Mouse (Mus musculus): ENCODE measurements around the gene Setd3.
"Not testable (repeated sequence)": the region's sequence is repeated elsewhere in the genome, so short reads cannot be mapped to it uniquely, and the experiment has no call there.

Gene Setd3

DNA sequence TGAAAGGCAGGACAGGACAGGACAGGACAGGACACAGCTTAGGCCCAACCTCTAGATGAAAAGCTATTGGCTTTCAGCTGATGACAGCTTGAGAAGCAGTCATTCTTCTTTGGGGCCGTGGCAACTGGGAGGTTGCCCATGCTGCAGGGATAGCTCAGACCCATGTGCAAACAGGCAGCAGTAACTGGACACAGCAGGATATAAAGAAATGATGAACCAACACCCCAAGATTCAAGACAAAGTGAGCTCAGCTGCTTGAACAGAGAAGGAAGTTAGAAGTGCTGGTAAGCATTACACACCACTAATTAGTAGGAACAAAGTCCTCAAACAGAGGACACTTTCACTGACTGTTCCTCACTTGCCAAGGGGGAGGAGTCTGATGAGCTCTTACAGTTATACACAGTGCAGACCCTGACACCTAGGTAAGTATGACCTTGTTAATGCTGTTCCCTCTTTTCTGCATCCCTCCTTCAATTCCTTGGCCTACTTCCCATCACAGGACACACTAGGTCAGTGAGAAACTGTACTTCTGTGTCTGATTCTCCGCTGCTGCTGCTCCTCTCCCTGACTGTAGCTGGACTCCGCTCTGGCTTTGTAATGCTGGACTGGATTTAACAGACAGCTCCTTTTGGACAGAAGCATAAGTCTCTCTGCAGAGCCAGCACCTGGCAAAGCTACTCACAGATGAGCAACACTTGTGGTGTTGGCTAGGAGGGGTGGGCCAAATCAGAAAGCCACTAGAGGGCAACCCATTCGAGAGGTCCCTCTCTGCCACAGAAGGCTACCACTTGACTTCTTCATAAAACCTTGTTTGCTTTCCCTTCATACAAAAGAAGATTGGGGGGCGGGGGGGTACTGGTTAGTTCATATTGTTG is 35.3 kb downstream of the Setd3 start:
- DNase-seq (ENCODE audit: low spot score): no peak

DNA sequence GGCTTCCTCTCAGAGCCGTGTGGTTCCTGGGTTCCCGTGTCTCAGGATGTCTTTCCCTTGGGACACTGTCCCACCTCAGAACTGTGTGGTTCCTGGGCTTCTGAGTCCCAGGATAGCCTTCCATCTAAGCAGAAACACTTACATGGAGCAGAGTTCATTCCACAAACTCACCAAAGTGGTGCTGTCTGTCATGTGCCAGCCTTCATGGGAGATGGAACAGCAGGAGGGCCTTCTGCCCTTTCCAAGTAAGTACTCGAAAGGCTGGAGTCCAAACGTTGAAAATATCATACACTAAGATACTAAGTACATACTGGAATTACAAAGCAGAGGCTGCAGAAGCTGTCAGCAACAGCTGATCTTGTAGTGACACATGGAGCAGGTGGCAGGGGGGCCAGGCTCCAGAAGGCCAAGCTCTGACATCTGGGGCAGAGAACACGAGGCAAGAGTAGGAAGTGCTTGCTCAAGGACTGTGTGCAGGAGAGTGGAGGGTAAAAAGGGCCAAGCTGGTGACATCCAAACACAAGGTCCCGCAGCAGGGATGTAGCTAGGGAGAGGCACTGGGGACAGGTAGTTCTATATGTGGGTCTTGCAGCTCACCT is 43.4 kb downstream of the Setd3 start:
- DNase-seq (ENCODE audit: low spot score): no peak

DNA sequence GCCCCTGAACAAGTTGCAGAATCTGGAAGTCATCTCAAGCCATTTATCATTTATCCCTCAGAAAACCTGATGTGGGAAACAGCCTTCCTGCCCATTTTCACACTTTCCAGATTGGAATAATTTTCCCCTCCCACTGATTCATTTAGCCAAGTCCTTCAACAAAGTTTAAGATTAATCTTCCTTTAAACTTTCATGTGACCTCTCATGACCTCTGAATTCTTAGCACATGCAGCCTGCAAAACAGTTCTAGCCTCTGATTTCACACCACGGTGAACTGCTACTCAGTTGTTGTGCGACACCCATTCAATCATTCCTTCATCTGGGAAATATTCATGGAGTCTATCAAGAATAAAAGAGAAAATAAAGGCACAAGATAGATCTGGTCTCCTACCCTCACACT is 45.9 kb downstream of the Setd3 start:
- no peak for DNase-seq (ENCODE audit: low spot score)

DNA sequence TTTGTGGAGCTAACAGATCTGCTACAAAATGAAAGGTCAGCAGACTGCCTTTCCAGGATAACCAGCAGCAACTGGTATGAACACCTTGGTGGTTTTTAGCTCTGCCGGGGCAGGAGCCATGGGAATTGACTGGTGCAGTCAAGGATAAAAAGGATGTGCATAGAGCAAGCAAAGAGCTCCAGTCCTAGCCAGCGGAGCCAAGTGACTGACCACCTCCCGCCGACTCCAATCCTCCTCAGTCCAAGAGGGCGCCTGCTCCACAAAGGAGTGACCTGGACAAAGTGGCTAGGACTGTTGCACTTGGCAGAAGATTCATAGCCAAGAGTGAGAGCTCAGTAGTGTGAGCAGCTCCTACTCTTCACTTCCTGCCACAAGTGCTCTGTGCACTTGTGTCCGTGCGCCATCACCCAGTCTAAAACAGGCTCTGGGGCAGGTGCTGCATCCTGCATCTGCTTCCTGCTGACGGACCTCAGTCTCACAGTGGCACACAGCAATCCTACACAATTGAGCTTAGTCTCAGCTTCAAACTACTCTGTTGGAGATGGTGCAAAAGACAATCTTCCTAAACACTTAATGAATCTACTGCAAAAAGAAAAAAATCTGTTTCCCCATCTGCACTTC is 46.6 kb downstream of the Setd3 start:
- DNase-seq (ENCODE audit: low spot score): no peak

DNA sequence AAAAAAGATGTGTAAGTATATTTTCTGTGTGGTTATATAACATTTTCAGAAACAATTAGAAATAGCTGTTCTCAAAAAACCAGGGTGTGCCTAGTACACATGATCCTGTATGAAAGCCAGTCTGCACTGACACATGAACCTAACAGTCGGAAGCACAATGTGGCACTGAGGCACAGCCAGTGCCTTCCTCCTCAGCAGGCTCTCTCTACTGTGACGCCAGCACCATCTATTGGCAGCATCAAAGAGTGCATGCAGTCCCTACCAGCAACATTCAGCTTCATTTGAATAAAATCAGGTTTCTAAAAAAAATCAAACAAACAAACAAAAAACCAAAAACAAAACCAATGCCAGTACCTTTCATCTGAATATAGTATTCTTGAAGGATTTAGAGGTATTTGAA is 57.8 kb downstream of the Setd3 start:
- peak; percentile 40 for DNase-seq (ENCODE audit: low spot score)

DNA sequence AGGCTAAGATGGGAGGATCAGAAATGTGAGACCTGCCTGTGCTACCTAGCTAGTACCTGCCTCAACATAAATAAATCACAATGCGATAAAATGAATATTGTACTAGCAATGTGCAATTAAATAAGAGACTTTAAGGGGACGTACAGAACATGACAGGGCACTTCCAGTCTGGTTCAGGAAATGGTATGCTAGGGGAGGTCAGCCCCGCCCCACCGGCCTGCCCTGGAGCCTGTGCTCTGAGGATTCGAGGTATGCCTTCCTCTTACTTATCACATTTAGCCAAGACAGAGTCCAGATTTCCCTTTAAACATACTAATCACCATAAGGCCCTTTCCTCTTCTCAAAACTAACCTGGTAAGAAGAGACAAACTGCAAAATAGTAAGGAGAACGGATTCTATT is 58.7 kb downstream of the Setd3 start:
- DNase-seq (ENCODE audit: low spot score): no peak

DNA sequence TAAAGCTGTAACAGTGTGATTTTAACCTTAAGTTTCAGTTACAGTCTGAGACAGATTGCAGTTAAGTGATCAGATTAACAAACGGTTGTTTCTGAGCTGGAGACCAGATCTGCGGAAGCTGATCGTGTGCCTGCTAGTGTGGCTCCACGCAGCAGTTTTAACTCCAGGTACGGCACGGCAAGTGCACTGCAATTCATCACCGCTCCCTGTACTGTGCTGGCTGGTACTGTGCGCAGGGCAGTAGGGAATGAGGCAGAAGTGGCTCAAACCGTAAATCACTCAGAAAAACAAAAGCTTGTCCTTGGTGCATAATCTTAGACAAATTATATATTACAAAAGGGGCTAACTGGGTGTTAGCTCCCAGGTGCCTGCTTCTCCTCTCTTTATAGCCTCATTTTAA is 59.2 kb downstream of the Setd3 start:
- no peak for DNase-seq (ENCODE audit: low spot score)

DNA sequence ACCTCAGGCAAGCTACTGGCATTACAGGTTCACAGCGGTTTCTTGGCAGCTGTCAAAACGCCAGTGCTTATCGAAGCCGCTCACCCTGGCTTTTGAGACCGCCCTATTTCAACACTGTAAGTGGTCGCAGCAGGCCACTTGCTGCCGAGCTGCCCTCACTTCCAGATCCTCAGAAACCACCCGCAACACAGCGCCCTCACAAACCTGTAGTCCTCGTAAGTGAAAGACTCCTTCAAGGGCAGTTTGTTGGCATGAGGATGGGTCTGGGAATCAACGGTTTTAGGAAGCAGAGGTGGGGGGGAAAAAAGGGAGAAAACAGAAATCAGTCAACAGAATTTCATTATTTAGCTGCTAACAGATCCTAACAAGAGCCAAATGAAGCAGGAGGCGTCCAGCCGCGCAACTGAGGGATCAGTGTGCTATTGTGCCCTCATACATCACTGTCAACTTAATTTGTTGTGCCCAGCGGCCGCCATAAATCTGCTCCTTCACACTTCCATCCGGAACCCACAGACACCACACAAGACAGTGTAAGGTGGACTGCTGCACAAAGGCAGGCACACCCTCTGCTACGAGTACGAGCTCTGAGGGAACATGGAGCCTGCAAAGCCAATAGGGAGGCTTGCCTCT is 60.1 kb downstream of the Setd3 start:
- DNase-seq (ENCODE audit: low spot score): no peak

DNA sequence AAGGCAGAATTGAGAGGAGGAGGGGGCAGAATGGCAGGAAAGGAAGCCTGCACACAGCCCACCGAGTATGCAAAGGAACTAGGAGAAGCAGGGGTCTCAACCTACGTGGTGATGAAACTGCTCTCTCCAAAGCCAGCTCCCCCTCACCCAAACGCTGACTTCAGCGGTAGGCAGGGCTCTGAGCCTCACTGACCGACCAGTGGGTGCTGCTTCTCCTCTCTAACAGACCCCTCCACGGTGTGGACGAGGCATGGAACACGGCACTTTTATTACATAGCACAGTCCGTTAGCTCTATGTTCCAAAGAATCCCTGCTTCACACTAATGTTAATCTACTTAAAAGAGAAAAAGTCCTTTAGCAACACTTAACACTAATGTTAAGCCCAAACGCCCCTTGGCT is 60.6 kb downstream of the Setd3 start:
- no peak for DNase-seq (ENCODE audit: low spot score)

DNA sequence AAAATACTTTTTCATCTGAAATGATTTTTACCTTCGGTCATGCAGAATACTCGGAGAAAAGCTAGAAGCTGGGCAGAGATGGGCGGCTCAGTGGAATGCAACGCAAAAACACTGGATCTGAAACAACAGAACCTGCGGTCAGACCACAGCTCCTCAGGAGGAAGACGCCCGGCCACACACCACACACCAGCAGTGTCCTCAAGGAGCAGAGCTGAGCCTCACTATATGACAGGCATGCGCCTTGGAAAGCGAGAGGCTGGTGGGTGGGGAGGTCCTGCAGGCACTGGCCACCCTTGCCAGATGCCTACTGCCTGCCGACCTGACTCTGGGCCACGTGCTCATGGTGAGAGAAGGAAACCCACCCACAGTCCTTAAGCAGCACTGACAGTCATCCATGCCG is 67.9 kb downstream of the Setd3 start:
- no peak for DNase-seq (ENCODE audit: low spot score)

DNA sequence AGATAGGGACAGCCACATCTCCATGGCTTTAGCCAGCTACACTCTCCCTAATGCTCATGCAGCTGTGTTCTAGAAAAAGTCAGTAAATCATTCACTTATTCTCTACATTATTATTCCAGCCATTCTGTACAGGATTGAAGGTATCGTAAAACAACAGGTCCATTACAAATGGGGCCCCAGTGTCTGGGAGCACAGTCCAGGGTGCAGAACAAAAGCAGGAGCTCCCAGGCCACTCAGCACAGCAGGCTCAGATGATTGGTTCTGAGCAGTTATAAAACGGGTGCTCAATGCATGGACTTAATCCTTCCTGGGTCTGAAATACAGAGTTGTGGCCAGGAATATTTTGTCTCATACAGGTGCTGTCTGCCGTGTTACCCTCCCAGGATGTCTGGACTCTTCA is 68.4 kb downstream of the Setd3 start:
- no peak for DNase-seq (ENCODE audit: low spot score)

DNA sequence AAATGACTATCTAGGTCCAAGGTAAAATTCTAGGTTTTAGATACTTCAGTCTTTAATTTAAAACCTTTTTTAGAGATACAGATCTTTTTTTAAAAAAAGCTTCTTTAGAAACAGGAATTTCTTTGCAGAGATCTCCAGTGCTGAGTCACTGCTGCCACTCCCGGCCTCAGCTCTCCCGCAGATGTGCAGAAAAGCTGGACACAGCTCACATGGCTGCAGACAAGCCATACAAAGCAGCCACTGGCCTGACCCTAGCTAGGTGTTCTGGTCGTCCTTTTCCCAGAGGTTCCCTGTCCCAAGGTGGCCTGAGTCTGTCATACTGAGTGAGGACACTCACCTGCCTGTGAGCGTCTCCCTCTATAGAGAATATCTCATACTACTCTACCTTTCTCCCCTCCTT is 69.4 kb downstream of the Setd3 start:
- DNase-seq (ENCODE audit: low spot score): no peak

DNA sequence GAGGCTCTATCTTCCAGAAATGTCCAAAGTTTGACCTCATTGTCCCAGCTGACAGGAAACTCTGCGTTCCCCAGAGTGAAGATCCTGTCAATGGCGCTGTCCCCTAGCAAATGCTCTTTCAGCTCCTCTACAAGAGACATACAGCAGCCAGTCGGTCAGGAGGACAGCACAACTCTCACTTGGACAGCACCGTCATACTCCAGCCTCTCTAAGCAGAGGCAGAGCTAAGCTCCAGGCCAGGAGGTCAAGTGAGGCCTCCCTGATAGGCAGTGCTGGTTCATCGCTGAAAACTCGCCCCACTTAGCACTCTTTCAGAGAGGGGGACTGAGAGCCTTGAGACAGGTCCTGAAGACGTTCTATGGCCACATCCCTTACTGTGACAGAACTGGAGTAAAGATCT is 70.5 kb downstream of the Setd3 start:
- not testable (repeated sequence) for DNase-seq (ENCODE audit: low spot score)

DNA sequence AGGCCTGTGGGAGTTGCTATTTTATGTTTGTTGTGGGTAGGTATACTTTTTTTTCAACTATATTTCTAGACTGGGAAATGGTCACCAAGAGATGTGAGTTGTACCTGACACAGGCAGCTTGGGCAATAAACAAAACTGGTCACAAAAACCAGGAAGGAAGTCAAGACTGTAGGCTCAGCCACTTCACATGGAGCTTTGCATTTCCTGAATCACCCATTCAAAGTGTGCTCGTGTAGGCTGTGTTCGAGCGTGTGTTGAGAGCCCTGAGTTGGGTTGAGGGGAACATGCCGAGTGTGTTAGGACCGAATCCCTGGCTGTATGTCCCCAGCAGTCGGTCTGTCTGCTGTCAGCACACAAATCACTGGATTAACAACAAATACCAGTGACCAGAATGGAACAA is 75.8 kb downstream of the Setd3 start:
- no peak for DNase-seq (ENCODE audit: low spot score)

DNA sequence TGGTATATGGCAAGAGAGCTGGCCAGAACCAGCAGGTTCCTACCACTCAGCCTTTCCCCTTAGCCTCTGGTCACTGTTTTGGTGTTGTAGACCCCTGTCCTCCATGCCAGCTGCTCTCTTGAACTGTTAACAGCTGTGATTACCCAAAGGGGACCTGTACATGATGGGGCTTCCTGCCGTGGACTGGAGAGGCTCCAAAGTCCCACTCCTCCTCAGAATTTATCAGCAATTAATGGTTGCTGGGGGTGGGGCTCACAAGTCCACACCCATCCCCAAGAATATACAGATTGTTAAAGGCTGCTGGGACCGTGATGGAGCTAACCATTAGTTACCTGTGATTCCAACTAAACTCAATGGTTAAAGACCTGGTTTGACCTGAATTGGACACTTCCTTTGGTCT is 77.0 kb downstream of the Setd3 start:
- no peak for DNase-seq (ENCODE audit: low spot score)

DNA sequence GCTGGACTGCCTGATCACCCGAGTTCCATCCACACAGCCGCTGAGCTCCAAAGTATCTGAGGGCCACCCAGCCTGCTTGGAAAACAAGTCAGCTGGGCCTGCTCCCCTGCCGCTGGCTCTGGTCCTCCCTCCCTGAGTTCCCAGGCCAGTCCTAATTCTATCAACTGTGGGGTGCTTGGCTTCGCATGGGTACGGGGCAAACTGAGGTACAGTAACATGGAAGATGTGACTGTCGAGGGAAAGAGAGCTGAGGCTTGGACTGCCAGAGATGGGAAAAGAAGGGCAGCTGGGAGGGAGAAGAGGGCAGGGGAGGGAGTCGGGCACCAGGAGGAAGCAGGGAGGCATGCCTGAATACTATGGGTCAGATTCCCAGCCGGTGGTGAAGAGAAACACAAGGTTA is 78.9 kb downstream of the Setd3 start:
- DNase-seq (ENCODE audit: low spot score): no peak

DNA sequence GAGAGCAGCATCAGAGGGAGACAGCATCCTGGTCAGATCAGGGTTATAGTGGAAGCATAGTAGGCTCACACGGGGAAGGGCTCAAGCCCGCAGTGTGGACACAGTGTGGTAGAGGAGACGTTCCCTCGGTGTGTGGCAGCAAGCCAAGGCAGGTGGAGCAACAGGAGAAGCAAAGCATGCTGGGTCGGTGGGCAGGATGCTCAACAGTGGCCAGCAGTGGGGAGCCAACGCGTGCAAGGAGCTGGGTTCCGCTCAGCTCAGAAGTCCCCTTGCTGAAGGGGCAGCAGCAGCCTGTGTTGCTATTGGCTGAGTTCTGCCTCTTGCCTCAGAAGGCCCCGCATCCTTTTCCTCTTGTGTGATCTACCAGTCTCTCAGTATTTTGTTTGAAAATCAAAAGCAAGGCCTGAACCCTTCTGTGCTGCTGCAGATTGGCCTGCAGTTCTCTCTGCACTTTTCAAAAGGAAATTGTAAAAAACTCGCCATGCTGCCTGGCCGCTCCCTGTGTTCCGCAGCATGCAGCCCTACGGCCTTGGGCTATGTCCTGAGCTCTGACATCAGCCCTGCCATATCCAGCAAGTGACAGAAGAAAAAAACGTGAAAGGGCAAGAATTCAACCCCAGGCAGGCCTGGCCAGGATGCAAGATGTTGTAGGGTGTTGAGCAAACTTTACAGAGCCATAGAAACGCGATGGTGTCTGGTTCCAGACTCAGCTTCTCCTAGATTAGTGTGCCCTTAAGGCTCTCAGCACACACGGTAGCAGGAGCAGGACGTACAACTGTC is 80.7 kb downstream of the Setd3 start:
- no peak for DNase-seq (ENCODE audit: low spot score)

DNA sequence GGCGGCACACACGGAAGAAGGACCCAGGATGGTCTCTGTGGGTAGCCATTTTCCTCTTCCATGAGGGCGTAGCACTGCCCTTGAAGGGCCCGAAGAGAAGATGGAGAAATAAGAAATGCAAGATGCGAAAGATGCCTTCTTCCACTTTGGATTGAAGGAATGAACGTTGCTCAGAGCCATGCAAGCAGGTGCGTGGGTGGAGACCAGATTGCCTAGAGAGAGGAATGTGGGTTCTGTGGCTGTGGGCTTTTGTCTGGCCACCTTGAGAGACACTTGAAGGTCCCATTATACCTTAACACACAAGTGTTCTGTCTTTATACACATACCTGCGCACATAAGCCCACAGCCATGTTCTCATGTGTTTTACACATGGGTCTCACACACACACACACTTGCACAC is 81.5 kb downstream of the Setd3 start:
- DNase-seq (ENCODE audit: low spot score): no peak

DNA sequence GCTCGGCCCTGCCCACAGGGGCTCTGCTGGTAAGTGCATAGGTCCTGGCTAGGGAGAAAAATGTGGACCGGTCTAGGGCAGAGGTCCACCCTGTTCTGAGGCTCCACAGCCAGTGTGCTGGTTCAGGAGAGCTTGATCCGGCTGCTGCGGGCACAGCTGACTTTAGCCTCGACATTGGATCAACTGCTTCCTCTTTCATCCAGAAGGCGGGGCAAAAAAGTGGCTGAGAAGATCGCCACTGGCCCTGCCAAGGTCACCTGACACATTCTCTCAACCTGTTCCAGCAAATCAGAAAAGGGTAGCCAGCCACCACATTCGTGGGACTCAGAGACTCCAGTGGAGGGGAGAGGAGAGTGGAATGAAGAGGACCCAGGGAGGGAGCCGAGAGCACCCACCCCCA is 90.9 kb downstream of the Setd3 start:
- no peak for DNase-seq (ENCODE audit: low spot score)

DNA sequence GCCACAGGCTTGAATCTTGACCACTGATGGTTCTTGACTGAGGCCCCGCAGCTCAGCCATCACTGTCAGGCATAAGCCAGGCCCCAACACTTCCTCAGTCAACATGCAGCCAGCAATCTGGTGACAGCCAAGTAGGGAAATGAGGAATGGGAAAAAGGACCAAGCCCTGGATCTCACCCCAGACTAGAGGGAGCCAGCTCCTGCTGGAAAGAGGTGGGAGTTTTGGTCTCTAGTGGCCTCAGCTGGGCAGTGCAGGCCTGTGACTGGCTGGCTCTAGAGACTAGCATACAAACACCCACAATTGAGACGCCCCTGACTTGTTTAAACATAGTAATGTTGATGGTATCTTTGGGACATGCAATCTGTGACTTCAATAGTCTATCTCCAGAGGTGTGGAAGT is 91.6 kb downstream of the Setd3 start:
- DNase-seq (ENCODE audit: low spot score): no peak

DNA sequence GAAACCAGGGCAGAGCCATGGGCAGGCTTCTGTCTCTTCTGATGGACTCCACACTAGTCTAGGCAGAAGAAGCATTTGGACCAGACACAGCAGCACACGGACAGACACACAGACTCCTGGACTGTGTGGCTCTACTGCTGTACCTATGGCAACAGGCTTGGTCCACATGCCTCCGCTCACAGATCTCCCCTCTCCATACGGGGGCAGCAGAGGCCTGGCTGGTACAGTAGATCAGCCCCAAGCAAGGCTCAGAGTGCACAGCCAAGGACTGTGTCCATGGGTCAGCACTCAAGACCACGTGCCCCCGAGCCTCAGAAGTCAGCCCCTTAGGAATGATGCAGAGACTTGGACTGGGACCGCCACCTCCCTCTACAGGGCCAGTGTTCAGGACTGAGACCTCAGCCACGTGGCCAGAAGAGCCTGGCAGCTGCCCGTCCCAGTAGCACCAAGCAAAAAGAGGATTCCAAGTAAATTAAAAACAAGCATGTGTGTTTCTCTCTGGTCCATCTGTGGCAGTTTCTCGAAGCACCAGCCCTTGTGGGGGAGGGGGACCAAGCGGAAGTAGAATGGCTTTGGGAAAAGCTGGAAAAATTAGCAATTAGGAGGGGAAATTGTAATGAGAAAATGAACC is 100.9 kb downstream of the Setd3 start:
- DNase-seq (ENCODE audit: low spot score): no peak

DNA sequence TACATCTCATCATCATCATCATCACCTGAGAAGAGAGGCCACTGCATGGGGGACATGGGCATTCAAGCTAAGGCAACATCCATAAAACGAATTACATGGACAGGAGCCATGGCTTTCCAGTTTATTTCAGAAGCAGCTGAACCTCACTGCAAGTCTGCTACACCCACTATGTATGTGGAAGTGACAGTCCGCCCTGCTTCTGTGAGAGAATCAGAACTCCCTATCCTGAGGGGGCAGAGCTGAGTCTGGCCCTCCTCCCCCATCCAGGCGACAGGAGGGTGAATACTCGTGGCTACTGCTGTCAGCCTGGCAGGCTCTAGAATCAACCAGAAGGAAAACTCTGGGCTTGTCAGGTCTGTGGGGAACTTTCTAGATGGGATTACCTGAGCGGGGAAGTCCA is 106.2 kb downstream of the Setd3 start:
- DNase-seq (ENCODE audit: low spot score): no peak
